Mouse (Mus musculus) embryo, embryonic 9.5 days (tissue): ENCODE data around the gene Itga5.
"Not testable (repeated sequence)": the region's sequence is repeated elsewhere in the genome, so short reads cannot be mapped to it uniquely, and the experiment has no call there.

Source experiments
- DNase-seq: peaks from one replicate; pipeline ENCODE4 v3.0.0-alpha.2; 2017; ENCODE audit errors: extremely low spot score

Gene Itga5

GRCm38 (mm10) chr15:103366376-103367149, at the start of gene Itga5:
Gene Itga5 (minus strand): TSS chr15:103366763.
- DNase-seq, result no peak

GRCm38 (mm10) chr15:103405586-103405985, 39.0 kb upstream of the Itga5 start:
- DNase-seq, result not testable (repeated sequence)

DNA sequence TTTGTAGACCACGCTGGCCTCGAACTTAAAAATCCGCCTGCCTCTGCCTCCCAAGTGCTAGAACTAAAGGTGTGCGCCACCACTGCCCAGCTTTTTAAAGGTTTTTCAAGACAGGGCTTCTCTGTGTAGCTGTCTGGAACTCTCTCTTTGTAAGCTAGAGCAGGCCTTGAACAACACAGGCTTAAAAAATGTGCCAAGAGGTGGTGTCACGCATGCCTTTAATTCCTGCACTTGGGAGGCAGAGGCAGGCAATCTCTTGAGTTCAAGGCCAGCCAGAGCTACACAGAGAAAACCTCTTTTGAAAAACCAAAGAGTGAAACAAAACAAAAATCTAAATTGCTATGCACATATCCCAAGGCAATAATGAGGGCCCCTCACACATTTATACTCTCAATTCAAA, 34.8 kb upstream of the Itga5 start:
- no peak for DNase-seq

GRCm38 (mm10) chr15:103393577-103393976, 27.0 kb upstream of the Itga5 start:
- no peak for DNase-seq

- DNase-seq, result no peak
Observed at GRCm38 (mm10) chr15:103388556-103389145, 22.1 kb upstream of the Itga5 start.

- no peak for DNase-seq
Observed at GRCm38 (mm10) chr15:103383771-103384488, 17.4 kb upstream of the Itga5 start.

GRCm38 (mm10) chr15:103382795-103383406, 16.3 kb upstream of the Itga5 start:
- peak; percentile 49 for DNase-seq

GRCm38 (mm10) chr15:103382075-103382474, 15.5 kb upstream of the Itga5 start:
- no peak for DNase-seq

DNA sequence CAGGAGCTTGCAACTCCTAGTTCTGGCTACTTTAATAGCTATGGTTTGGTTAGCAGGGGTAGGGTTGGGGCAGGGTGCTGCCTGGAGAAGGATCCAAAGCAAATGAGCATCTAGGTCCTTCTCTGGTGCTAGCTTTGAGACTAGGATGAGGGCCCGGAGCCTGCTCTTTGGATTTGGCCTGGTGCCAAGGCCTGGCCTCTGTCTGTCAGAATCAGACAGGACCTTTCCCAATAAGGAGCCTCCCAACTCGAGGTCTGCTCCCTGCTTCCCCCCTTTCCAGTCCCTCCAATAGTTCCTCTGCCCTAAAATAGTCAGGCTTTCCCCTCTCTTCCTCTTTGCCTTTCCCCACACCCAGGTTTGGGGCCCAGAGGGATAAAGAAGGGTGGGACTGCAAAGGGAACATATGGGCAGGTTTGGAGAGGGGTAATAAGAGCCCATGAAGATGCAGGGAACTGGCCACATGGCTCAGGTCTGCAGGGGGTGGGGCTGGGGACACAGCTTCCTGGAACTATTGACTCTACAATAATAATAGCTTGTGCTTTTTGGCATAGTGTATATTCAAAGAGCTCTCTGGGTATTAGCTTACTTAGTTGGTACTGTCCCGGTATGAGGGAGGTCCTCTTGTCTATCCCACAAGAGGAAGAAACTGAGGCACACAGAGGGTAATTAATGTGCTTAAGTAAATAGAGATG, 12.2 kb upstream of the Itga5 start:
- no peak for DNase-seq

DNA sequence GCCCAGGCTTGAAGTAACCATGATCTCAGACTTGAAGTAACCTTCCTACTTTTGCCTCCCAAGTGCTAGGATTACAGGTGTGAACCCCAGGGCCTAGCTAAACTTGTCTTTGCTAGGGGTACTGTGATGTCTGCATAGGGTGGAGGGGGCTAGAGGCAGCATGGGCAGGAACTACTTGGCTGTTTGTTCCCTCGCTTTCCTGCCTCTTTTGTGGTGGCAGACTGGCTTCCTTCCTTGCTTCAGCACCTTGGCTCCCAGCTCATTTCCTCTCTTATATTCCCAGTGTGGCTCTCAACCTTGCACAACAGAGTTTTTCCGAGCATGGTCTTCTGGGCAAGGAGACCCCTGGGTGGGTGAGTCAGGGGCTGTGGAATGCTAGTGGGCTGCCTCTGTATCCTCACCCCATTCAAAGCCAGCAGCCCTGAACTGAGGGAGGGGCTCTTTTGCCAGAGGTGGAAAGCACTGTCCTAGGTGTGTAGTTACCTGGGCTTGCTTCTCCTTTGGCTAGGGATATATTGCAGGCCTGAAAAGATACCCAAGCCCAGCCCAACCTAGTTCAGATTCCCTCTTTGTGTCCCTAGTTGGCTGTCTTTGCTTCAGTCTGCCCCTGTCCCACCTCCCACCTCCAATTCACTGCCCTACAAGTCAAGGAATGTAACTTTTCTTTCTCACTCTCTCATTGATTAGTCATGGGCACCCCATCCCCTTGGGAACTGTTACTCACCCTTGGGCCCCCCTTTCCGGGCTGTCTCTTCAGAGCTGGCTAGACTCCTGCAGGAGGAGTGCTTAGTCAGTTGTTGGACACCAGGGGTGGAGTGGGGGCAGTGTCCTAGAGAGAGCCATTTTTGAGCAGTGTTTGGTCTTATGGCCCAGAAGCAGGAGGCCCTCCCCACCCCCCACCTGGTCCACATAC, 11.4 kb upstream of the Itga5 start:
- no peak for DNase-seq

- no peak for DNase-seq
Observed at GRCm38 (mm10) chr15:103376837-103377269, 10.3 kb upstream of the Itga5 start.

DNA sequence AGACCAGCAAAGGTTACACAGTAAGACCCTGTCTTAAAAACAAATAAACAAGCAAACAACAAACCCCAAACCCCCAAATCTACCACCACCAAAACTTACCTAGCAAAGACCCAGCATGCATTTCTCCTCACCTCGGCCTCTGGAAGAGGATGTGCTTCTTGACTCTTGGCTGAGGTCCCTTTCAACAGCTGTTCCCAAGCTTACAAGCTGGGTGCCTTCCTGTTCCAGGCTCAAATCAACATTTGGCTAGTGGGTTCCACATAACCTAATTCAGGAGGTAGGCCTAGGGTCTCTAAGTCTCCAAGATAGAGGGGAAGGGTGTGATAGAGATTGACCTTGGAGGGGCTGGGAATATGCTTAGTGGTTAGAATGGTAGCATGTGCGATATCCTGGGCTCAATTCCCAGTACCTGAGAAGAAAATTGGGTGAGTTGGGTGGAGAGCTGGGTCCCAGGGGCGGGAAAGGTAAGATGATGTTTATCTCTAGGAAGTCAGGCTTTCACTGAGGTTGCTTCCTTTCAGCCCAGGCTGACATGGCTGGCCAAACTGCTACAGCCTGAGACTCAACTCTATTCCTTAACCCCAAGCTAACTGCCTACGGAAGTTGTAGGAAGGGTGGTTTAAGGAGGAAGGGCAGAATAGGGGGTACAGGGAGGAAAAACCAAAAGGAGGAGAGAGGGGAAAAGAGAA, 8.7 kb upstream of the Itga5 start:
- DNase-seq, result no peak

GRCm38 (mm10) chr15:103372461-103372860, 5.9 kb upstream of the Itga5 start:
- no peak for DNase-seq

GRCm38 (mm10) chr15:103371741-103372140, 5.2 kb upstream of the Itga5 start:
- DNase-seq, result no peak

GRCm38 (mm10) chr15:103371208-103371607, 4.6 kb upstream of the Itga5 start:
- no peak for DNase-seq

- no peak for DNase-seq
Observed at GRCm38 (mm10) chr15:103370462-103370861, 3.9 kb upstream of the Itga5 start.

DNA sequence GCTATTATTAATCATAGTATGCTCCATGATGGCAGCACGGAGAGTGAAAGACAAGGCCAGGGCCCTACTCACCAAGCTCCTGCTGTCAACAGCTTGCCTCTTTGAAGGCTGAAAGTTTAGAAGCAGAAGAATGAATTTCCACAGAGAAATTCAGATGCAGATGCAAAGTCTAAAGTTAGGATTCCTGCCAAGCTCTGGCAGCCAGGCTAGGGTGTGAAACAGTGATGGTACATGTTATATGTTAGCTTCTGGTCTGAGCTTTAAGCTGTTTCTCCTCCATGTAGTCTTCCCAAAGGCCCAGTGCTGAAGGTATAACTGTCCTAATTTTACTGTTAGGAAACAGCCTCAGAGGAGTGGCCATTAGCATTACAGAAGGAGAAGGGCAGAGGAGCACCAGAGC, 2.6 kb upstream of the Itga5 start:
- DNase-seq, result no peak

DNA sequence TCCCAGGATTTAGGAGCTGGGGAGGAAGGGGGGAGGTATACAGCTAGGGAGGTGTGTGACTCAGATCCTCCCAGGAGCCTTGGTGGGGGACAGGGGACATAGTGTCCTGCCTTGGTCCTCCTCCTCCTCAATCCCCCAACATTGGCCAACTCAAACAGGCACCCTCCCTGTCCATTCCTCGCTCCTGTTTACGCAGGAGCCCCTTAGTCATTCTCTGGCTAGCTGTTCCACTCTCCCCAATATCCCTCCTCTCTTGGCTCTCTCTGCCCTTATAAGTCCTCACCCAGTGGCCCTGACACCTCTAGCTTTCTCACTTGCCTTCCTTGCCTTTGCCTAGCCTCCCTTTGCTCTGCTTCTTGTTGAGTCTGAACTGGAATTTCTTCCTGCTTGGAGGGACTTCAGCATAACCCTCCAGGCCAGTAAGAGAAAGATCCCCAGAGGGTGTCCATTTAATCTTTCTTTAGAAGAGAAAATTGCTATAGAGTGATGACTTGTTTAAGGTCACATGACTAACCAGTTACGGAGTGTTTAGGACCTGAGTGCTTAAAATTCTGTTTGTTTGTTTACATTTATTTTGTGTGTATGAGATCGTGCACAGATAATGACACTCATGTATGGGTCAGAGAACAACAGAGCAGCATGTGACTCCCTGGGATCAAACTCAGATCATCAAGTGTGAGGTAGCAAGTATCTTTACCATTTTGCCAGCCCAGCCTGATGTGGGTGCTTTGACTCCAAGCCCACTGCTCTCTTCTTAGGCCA, 1.8 kb upstream of the Itga5 start:
- DNase-seq, result no peak
